ENCODE assay signal across 12 mouse cellular contexts in the genomic region with DNA sequence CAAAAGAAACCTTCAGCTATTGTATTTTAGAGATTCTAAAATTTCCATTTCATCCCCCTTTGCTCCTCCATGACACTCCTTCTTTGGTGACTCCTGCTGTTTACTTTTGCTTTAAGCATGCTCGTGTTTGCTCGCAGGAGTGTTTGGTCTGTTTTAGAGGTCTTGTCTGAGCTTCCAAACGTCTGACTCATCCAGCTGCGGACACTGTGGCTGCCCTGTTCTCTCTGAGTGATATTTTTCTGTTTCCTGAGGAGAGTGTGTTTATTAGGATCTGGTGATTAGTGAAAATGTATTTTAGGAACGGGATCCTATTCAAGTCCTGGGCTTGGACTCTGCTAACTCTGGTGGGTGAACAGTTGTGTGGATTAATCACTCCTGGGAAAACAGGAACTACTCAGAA. TPM values are rescaled to one million over a fixed set of nuclear protein-coding genes. Genes with fewer than 3 reads are reported as not detected.
DNase-seq lines count a peak whose midpoint lies in the region; ATAC-seq and TF ChIP-seq lines count a peak whose summit lies in the region.
"Had no signal": no experiment of that assay in that cellular context is flagged by ENCODE, and none has a peak within 500 bp of the region (broad histone marks: within the 10 kb centered on the region; RNA-seq: fewer than 3 reads in every experiment).

No protein-coding gene starts in this region.

- in situ Hi-C loops in Patski (cut with MboI; ENCODE audit: low pct_unique_long_range_greater_than_20kb): no loop called here

- no peaks in the 10 kb centered on the region for H3K27me3 ChIP-seq in limb, embryonic 12.5 days
- H3K27me3 ChIP-seq in limb, embryonic 10.5 days (ENCODE audit: low read depth, poor library complexity, severe bottlenecking): no peaks in the 10 kb centered on the region
- no peaks in the 10 kb centered on the region for H3K27me3 ChIP-seq in Patski
- H3K27me3 ChIP-seq in heart, embryonic 13.5 days (replicated peaks): no peaks in the 10 kb centered on the region

- WGBS in limb, embryonic 12.5 days: 32% methylated on average over 5 of the region's 5 CpGs
- 52% methylated on average over 5 of the region's 5 CpGs for WGBS in limb, embryonic 10.5 days
- 14% methylated on average over 5 of the region's 5 CpGs for WGBS in heart, embryonic 13.5 days

- no peak overlapping the region for H3K9ac ChIP-seq in limb, embryonic 12.5 days (replicated peaks)
- H3K9ac ChIP-seq in heart, embryonic 13.5 days: peak overlapping the region; percentile 44; the same call in 1 of the 2 replicates

- no peak overlapping the region for H3K4me2 ChIP-seq in limb, embryonic 12.5 days
- peak overlapping the region; percentile 20 for H3K4me2 ChIP-seq in heart, embryonic 13.5 days

- POLR2A ChIA-PET in Patski (lab: Charles Lee): interaction anchor here (0.6 to 2.5 kb wide), 2 partner anchors 49 to 236 kb away, joined by 3 to 10 read pairs; partner anchors contain the start of gene Lrrk1

- H3K4me1 ChIP-seq in limb, embryonic 12.5 days (replicated peaks): peaks cover 10% of the 10 kb centered on the region
- H3K4me1 ChIP-seq in limb, embryonic 10.5 days: peaks cover 5% of the 10 kb centered on the region; the same call in 1 of the 2 replicates
- H3K4me1 ChIP-seq in heart, embryonic 13.5 days: peaks cover 20% of the 10 kb centered on the region

- H3K36me3 ChIP-seq in limb, embryonic 12.5 days: no peaks in the 10 kb centered on the region
- H3K36me3 ChIP-seq in limb, embryonic 10.5 days: no peaks in the 10 kb centered on the region
- H3K36me3 ChIP-seq in heart, embryonic 13.5 days: peaks cover 7% of the 10 kb centered on the region; the same call in 1 of the 2 replicates

- H3K4me3 ChIP-seq in limb, embryonic 12.5 days (replicated peaks): no peak overlapping the region
- no peak overlapping the region for H3K4me3 ChIP-seq in limb, embryonic 10.5 days
- no peak overlapping the region for H3K4me3 ChIP-seq in heart, embryonic 13.5 days

- H3K27ac ChIP-seq in limb, embryonic 12.5 days: peak overlapping the region; percentile 41; the same call in 1 of the 2 replicates
- H3K27ac ChIP-seq in limb, embryonic 10.5 days: no peak overlapping the region
- peak overlapping the region; percentile 40 for H3K27ac ChIP-seq in heart, embryonic 13.5 days (replicated peaks)

- no peaks in the 10 kb centered on the region for H3K9me3 ChIP-seq in limb, embryonic 12.5 days
- no peaks in the 10 kb centered on the region for H3K9me3 ChIP-seq in limb, embryonic 10.5 days (replicated peaks)
- no peaks in the 10 kb centered on the region for H3K9me3 ChIP-seq in heart, embryonic 13.5 days

- TF ChIP-seq CTCF in Patski (IDR thresholded peaks at IDR 0.05): no peak

- CTCF ChIA-PET in Patski (lab: Charles Lee): interaction anchor here (1.0 to 7.2 kb wide), 4 partner anchors 29 to 47 kb away, joined by 4 to 82 read pairs (median 12); partner anchors contain the start of gene Lrrk1

- DNase-seq in limb, embryonic 10.5 days (ENCODE audit: low spot score): no peak
- DNase-seq in Patski (ENCODE audit: low read depth, low spot score): no peak
- DNase-seq in lung, postnatal 14 days: peak; percentile 51
- no peak for DNase-seq in right cerebral cortex, postnatal 36 days (ENCODE audit: low spot score in 2 of 2)
- DNase-seq: retina, postnatal 1 day; thymus, postnatal 4 days had no signal

- ATAC-seq in limb, embryonic 12.5 days (ENCODE audit: insufficient number of reproducible peaks, insufficient read depth, low FRiP score, low TSS enrichment, low read depth): no peak
- peak; percentile 55 for ATAC-seq in Patski
- ATAC-seq in heart, embryonic 13.5 days (ENCODE audit: extremely low read depth, insufficient number of reproducible peaks, low FRiP score, low TSS enrichment): no peak
- ATAC-seq in monocyte, adult 5-6 weeks (replicated peaks; ENCODE audit: insufficient number of reproducible peaks, low FRiP score, low TSS enrichment, poor library complexity, severe bottlenecking): no peak

RNA-seq across cellular contexts. Expression of gene Gm10974, which starts 26.1 kb away (rescaled TPM):
- not detected in 2 replicates for polyA plus RNA-seq in limb, embryonic 12.5 days (2016; fragmentation: Nextera tagmentation; extraction: Ambion mirVana)
- not detected in 2 replicates for polyA plus RNA-seq in limb, embryonic 10.5 days (2016; fragmentation: Nextera tagmentation; extraction: Ambion mirVana)
- not detected for polyA plus RNA-seq in Patski (2021)
- polyA plus RNA-seq in heart, embryonic 13.5 days (2015; fragmentation: Nextera tagmentation; extraction: Ambion mirVana): not detected in 2 replicates
- total RNA-seq in monocyte, adult 5-6 weeks (2017): not detected in 3 replicates
- total RNA-seq: common myeloid progenitor, adult 5-6 weeks; megakaryocyte progenitor cell, adult 5-6 weeks had no signal
- polyA plus RNA-seq: frontal cortex, adult 2 months had no signal

RNA-seq across cellular contexts. Expression of gene Lrrk1, which starts 48.5 kb away (rescaled TPM):
- polyA plus RNA-seq in limb, embryonic 12.5 days (2016; fragmentation: Nextera tagmentation; extraction: Ambion mirVana): 14.2 and 14.3 TPM in 2 replicates
- polyA plus RNA-seq in limb, embryonic 10.5 days (2016; fragmentation: Nextera tagmentation; extraction: Ambion mirVana): 8.1 and 10.2 TPM in 2 replicates
- polyA plus RNA-seq in Patski (2021): 33.0 TPM
- 7.0 and 8.0 TPM in 2 replicates for polyA plus RNA-seq in heart, embryonic 13.5 days (2015; fragmentation: Nextera tagmentation; extraction: Ambion mirVana)
- total RNA-seq in monocyte, adult 5-6 weeks (2017): 30.2 to 96.4 TPM (median 40.2 TPM) in 3 replicates
